Mouse (Mus musculus) kidney, adult 2 months (tissue): ENCODE measurements around the gene Tbc1d16. TPM values are rescaled to one million over a fixed set of nuclear protein-coding genes. Genes with fewer than 3 reads are reported as not detected.
"Not testable (repeated sequence)": the region's sequence is repeated elsewhere in the genome, so short reads cannot be mapped to it uniquely, and the experiment has no call there.

ENCODE experiments used
- DNase-seq: peaks from one replicate; pipeline ENCODE4 v3.0.0; 2021
- H3K27ac ChIP-seq: fragments of 200-500 bp; 2 replicates; pipeline ENCODE4 v1.5.1; 2012; ENCODE audit warnings: low read depth, low read length, control low read depth, inconsistent platforms; ENCODE audit not compliant: insufficient read depth
- H3K27me3 ChIP-seq: fragments of 200-500 bp; replicated peaks from 2 replicates; pipeline ENCODE4 v1.6.1; 2012; ENCODE audit warnings: mild to moderate bottlenecking, moderate library complexity, low read length, inconsistent platforms; ENCODE audit not compliant: control insufficient read depth, insufficient read depth
- H3K36me3 ChIP-seq: fragments of 200-500 bp; 2 replicates; pipeline ENCODE4 v1.6.1; 2012; ENCODE audit warnings: mild to moderate bottlenecking, moderate library complexity, low read length, inconsistent platforms; ENCODE audit not compliant: control insufficient read depth, insufficient read depth
- H3K4me1 ChIP-seq: fragments of 200-500 bp; 2 replicates; pipeline ENCODE4 v1.6.1; 2011; ENCODE audit warnings: low read length; ENCODE audit not compliant: control insufficient read depth, insufficient read depth
- H3K4me3 ChIP-seq: fragments of 200-500 bp; 2 replicates; pipeline ENCODE4 v1.5.1; 2011; ENCODE audit warnings: mild to moderate bottlenecking, low read depth, low read length, control low read depth; ENCODE audit not compliant: insufficient read depth
- CTCF ChIP-seq: fragments of 200-500 bp; conservative IDR thresholded peaks from 2 replicates; pipeline ENCODE4 v1.5.1; 2011; ENCODE audit warnings: low read depth, mild to moderate bottlenecking, control low read depth, low read length, moderate library complexity, mixed read lengths; ENCODE audit not compliant: insufficient read depth, insufficient read length
- POLR2A ChIP-seq: fragments of 200-500 bp; IDR thresholded peaks from one replicate; pipeline ENCODE4 v1.6.1; 2011; ENCODE audit warnings: low read depth, low read length, control low read depth
- WGBS: fragments of 180-500 bp; shearing (Covaris S2); methylation state at CpG from one replicate; pipeline ENCODE4 v1.1.7; 2018; 5-methylcytosine and 5-hydroxymethylcytosine counted together
- polyA plus RNA-seq: library from polyadenylated mRNA; depleted of rRNA; stranded (reverse); fragments of >200 nt; gene quantifications from 2 replicates; pipeline ENCODE4 v1.2.3, GENCODE M21; 2012

Gene Tbc1d16
- polyA plus RNA-seq, 1 experiment = 25.2 TPM

GRCm38 (mm10) chr11:119109415-119110071 is 118.8 kb downstream of the Tbc1d16 start:
- TF ChIP-seq POLR2A = no peak

GRCm38 (mm10) chr11:119108573-119109263 is 119.6 kb downstream of the Tbc1d16 start:
- 77% methylated on average over 10 of the region's 10 CpGs for WGBS
- H3K27me3 ChIP-seq = no peaks in the 10 kb centered on the region
- peaks cover 10% of the 10 kb centered on the region for H3K4me1 ChIP-seq
- no peak overlapping the region for H3K4me3 ChIP-seq
- no peak for TF ChIP-seq CTCF
- TF ChIP-seq POLR2A = no peak
- no peak overlapping the region for H3K27ac ChIP-seq
- no peak for DNase-seq
- no peaks in the 10 kb centered on the region for H3K36me3 ChIP-seq

More at GRCm38 (mm10) chr11:119109415-119110071, 118.8 kb downstream of the Tbc1d16 start:
- DNase-seq = peak; percentile 83
- 69% methylated on average over 9 of the region's 9 CpGs for WGBS
- H3K36me3 ChIP-seq = no peaks in the 10 kb centered on the region
- no peaks in the 10 kb centered on the region for H3K27me3 ChIP-seq
- H3K4me3 ChIP-seq = no peak overlapping the region
- peak overlapping the region; percentile 45; the same call in 1 of the 2 replicates for H3K27ac ChIP-seq
- peaks cover 10% of the 10 kb centered on the region for H3K4me1 ChIP-seq

GRCm38 (mm10) chr11:119106289-119106688 is 122.0 kb downstream of the Tbc1d16 start:
- DNase-seq = peak; percentile 81
- peak overlapping the region; percentile 13; the same call in 1 of the 2 replicates for H3K27ac ChIP-seq
- peaks cover 10% of the 10 kb centered on the region for H3K4me1 ChIP-seq
- H3K4me3 ChIP-seq = no peak overlapping the region
- TF ChIP-seq CTCF = 0 out of 2 replicates have a peak, but pooled peaks have one; percentile 3
- TF ChIP-seq POLR2A = no peak
- 30% methylated on average over 6 of the region's 6 CpGs for WGBS
- no peaks in the 10 kb centered on the region for H3K27me3 ChIP-seq
- H3K36me3 ChIP-seq = no peaks in the 10 kb centered on the region

- WGBS = 41% methylated on average over 8 of the region's 8 CpGs
- Histone ChIP-seq H3K27me3 (no peaks in the 10 kb centered on the region), H3K36me3 (no peaks in the 10 kb centered on the region), H3K27ac (peak overlapping the region; percentile 13; the same call in 1 of the 2 replicates), H3K4me1 (peaks cover 10% of the 10 kb centered on the region), H3K4me3 (no peak overlapping the region)
- no peak for DNase-seq
- no peak for TF ChIP-seq CTCF
- TF ChIP-seq POLR2A = no peak
Observed at GRCm38 (mm10) chr11:119105748-119106147, 122.6 kb downstream of the Tbc1d16 start.

- 59% methylated on average over 7 of the region's 7 CpGs for WGBS
- Histone ChIP-seq H3K27ac (no peak overlapping the region), H3K27me3 (no peaks in the 10 kb centered on the region), H3K4me3 (no peak overlapping the region), H3K36me3 (no peaks in the 10 kb centered on the region), H3K4me1 (peaks cover 7% of the 10 kb centered on the region)
- no peak for DNase-seq
- TF ChIP-seq CTCF = no peak
- no peak for TF ChIP-seq POLR2A
Observed at GRCm38 (mm10) chr11:119105071-119105609, 123.2 kb downstream of the Tbc1d16 start.

- Histone ChIP-seq H3K27me3 (no peaks in the 10 kb centered on the region), H3K36me3 (no peaks in the 10 kb centered on the region), H3K4me3 (no peak overlapping the region), H3K27ac (no peak overlapping the region), H3K4me1 (peaks cover 4% of the 10 kb centered on the region; the same call in 1 of the 2 replicates)
- TF ChIP-seq CTCF (no peak), POLR2A (no peak)
- WGBS = 65% methylated on average over 3 of the region's 3 CpGs
- peak; percentile 66 for DNase-seq
Observed at GRCm38 (mm10) chr11:119103991-119104390, 124.3 kb downstream of the Tbc1d16 start.

GRCm38 (mm10) chr11:119100355-119100754 is 127.9 kb downstream of the Tbc1d16 start:
- not testable (repeated sequence) for DNase-seq, H3K27ac ChIP-seq, H3K4me3 ChIP-seq, H3K36me3 ChIP-seq, H3K27me3 ChIP-seq, H3K4me1 ChIP-seq
- 76% methylated on average over 4 of the region's 4 CpGs for WGBS
